Mouse (Mus musculus) layer of hippocampus, adult 9-11 months (tissue): Measurements from ENCODE around the gene Cbwd1.

ENCODE experiments used
- DNase-seq: peaks from one replicate; pipeline ENCODE4 v3.0.0; 2022

The Cbwd1 gene

DNA sequence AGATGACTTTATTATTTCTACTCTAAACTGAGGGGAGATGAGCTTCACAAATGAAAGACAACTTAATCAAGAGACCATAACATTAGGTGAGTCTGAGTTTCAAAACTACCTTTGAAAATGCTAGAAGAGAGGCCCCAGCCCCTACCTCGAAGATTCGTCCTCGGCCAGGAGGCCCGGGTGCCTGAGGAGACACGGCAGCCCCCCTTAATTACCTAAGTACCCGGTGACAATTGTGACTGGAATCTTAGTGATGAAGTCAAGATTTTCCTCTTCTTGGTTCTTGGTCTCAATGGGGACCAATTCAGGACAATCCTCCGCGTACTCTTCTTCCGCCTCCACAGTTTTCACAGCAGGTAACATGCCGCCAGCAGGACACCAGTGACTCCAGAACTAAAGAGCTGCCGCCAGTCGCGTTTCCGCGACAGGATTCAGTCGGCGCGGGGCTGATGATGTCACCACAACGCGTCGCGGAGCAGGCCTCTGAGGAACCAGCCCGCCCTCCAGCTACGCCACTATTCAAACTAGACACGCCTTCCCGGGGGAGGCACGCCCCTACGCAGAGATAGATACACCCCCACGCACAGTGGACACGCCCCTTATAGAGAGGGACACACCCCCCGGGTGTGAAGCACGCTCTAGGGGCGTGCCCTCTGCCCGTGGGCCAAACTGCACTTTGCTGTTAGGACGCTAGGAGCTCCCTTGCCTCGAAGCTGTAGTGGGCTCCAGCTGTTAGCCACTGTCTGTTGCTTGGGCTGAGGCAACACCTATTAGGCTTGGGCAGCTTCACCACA, at the start of gene Cbwd1:
Cbwd1 (minus strand) TSS at position 439 of the 791 bp plus-strand sequence.
- peak; percentile 99 for DNase-seq

GRCm38 (mm10) chr19:25008509-25008908, 47.1 kb upstream of the Cbwd1 start:
- no peak for DNase-seq

GRCm38 (mm10) chr19:25006686-25007085, 45.3 kb upstream of the Cbwd1 start:
- no peak for DNase-seq

DNA sequence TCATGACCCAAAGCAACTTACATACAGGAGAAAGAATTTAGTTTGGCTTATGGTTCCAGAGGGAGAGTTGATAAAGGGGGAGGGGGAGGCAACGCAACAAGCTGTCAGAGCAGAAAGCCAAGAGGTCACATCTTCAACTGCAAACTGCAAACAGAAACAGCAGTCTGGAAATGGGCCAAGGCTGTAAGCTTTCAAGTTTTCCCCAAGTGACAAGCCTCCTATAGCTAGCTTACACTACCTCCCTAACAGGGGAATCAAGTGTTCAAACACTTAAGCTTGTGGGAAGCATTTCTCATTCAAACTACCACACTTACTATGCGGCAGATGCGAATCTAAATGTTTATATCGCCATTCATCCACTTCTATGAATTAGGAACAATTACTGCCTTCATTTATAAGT, 42.4 kb upstream of the Cbwd1 start:
- no peak for DNase-seq

DNA sequence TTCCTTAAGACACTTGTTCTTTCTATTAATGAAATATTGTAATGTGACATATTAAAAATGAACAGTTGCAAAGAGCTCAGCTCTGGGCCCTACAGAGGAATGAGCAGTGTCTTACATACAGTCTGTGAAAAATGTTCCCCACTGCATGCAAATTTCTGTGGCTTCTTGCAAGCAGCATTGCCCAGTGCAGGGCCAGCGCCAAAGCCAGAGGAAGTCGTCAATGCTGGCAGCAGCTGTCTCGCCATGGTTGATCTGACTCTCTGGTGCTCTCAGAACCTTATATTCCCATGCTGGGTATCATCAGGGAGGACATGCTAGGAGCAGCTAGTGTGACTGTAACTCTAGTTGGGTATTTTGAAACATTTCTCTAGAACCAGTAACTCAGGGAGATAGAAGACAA, 41.4 kb upstream of the Cbwd1 start:
- DNase-seq, result no peak

DNA sequence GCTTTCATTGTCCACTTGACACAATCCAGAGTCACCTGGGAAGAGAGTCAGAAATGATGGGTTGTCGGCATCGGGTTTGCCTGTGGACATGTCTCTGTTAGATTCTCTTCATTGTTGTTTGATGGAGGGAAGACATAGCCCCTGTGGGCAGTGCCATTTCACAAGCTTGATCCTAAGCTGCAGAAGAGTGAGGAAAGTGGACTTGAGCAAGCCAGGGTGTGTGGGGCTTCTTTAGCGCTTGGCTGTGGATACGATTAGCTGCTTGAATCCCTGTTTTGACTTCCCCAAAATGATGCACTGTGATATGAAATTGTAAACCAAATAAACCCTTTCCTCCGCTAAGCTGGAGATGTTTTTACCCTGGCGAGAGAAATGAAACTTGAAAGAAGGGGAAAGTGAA, 40.6 kb upstream of the Cbwd1 start:
- DNase-seq, result no peak

- no peak for DNase-seq
Observed at GRCm38 (mm10) chr19:25000153-25000552, 38.7 kb upstream of the Cbwd1 start.

GRCm38 (mm10) chr19:24999201-24999886, 37.9 kb upstream of the Cbwd1 start, which contains the start of gene Dock8:
TSS of gene Dock8 (plus strand) at chr19:24999534.
- peak; percentile 75 for DNase-seq

- no peak for DNase-seq
Observed at GRCm38 (mm10) chr19:24998561-24998960, 37.2 kb upstream of the Cbwd1 start.

DNA sequence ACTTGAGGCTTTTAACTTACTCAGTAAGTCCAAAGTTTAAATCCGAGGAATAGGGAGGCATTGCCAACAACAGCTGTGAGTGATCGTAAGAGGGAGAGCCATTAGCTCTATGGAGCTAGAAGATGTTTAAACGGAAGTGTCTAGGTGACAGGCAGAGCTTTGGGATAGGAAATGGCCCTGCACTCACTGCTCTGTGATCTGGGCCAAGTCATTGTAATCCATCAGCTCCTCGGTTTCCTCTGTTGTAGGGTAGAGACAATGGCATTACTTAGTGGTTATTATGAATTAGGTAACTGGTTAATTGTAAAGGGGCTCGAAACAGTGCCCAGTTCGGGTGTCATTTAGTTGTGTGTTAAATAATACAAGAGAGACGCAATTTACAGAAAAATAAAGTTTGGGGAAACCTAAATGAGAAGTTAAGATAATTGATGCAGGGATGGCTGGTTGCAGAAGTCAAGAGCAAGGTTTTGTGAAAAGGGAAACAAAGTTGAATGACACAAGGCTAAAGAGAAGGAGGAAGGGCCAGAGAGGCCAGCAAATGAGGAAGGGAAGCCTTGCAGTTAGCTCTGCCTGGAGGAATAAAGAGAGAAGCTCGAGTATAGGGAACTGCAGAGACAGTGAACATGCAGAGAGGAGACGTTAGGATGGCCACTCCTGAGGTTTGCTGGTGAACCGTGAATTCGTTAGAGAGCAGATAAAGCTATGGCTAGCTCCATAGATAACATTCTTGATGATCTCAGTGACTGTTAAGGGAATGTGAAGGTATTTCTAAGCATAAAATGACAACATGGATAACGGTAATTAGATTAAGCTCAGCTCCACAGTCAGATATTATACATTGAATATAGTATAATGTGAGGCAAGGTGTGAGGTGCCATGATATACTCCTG, 35.6 kb upstream of the Cbwd1 start:
- DNase-seq, result peak; percentile 46

- no peak for DNase-seq
Observed at GRCm38 (mm10) chr19:24994900-24995299, 33.5 kb upstream of the Cbwd1 start.

DNA sequence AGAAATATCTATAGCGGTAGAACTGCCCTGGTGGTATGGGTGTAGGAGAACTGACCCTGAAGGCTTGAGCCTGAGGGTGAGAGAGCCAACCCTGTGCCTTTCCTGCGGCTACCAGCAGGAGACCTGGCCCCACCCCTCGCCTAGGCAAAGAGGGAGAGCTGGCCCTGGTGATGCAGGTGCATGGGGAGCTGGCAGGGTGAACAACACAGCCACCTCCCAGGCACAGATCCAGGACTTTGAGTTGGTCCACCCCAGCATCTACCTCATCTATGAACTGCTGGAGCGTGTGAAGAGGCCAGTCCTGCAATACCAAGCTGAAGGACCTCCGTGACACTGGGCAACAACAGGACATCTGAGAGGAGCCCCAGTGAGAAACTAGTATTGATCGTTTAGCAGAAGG, 32.1 kb upstream of the Cbwd1 start:
- DNase-seq, result no peak

DNA sequence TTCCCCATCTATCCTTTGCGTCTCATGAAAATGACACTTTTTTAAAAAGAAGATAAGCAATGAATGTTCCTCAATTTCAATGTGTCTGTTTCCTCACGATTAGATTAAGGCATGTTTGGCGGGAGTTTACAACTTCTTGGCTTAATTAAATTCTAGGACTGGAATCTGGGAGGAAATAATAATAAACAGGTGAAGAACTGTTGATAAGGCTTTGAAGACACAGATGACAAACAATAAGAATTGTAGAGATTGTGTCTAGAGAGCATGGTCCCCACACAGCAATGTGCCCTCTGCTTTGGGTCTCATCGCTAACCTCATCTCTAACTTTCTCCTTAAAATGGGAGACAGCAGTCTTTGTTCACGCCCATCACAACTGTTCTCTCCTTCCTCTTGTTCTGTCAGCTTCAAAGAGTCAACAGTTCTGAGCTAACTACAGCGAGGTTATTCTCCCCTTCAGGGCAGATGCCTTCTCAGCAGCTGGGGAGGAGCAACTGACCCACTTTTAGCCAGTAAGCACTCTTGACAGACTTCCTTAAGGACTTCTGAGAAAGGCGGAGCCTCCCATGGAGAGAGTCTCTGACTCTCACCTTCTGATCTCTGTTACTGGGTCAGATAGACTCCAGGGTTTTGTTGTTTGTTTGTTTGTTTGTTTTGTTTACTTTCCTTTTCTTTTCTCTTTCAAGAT, 28.9 kb upstream of the Cbwd1 start:
- no peak for DNase-seq

- no peak for DNase-seq
Observed at GRCm38 (mm10) chr19:24988831-24989230, 27.4 kb upstream of the Cbwd1 start.

- no peak for DNase-seq
Observed at GRCm38 (mm10) chr19:24987355-24987754, 25.9 kb upstream of the Cbwd1 start.

- no peak for DNase-seq
Observed at GRCm38 (mm10) chr19:24985045-24985444, 23.6 kb upstream of the Cbwd1 start.

- no peak for DNase-seq
Observed at GRCm38 (mm10) chr19:24983857-24984498, 22.6 kb upstream of the Cbwd1 start.

DNA sequence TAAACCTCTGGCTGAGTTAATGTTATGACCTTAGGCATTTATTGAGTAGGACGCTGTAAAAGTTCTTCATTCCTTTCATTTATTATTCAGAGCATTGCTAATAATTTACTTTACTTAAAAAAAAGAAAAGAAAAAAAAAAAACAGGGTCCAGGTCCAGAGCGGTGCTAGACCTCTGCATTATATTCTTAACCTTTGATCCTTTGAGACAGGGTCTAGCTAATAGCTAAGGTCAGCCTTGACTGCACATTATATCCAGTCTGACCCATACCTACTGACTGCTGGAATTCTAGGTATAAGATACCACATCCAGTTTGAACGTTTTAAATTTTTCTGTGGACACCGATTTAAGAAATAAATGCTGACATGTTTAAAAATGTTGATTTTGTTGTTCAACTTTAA, 21.6 kb upstream of the Cbwd1 start:
- no peak for DNase-seq

GRCm38 (mm10) chr19:24981294-24981693, 19.9 kb upstream of the Cbwd1 start:
- DNase-seq, result peak; percentile 67

- no peak for DNase-seq
Observed at GRCm38 (mm10) chr19:24978852-24979842, 17.7 kb upstream of the Cbwd1 start.

GRCm38 (mm10) chr19:24977991-24978390, 16.6 kb upstream of the Cbwd1 start:
- no peak for DNase-seq
